Mouse (Mus musculus) liver, embryonic 14.5 days (tissue): ENCODE measurements around the gene Nr1h2.

Experiments used
- CTCF ChIP-seq: IDR thresholded peaks from 2 replicates; pipeline ENCODE4 v1.5.1; 2016; ENCODE audit warnings: antibody characterized with exemption, low read depth, control low read depth
- EP300 ChIP-seq: IDR thresholded peaks from 2 replicates; pipeline ENCODE4 v1.6.1; 2016; ENCODE audit warnings: antibody characterized with exemption, low read depth

DNA sequence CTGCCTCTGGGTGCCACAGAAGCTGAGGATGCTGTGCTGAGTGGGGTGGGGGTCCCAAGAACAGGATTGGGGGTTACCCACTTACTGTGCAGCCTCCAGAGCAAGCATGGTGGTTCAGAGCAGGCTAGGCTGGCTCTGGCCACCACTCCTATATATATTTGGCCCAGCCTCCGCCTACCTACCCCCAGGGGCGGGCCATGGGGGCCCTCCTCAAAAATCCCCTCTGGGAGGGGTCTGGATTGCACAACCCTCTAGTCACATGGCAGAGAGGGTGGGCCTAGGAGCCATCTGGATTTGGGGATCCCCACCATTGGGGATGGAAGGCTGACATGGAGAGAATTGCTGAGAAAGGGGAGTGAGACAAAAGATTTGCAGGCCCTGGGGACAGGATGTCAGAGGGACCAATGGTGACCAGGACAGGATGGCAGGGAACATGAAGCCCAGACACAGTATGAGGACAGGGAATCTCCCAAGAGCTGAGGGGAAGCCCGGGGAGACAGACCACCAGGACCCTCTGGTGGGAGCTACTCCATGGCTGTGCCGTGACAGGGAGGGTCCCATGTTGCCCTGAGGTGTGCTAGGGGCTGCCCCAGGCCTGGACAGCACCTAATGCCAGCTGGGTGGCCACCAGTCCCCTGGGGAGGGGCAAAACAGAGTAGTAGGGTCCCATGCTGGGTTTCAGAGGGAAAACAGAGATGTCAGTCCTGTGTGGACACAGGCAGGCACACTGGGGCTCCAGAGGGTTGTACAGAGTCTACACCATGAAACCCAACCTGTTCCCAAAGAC is 21.6 kb downstream of the Nr1h2 start, which contains the start of gene Spib:
- no peak for TF ChIP-seq CTCF
- no peak for TF ChIP-seq EP300
